Mouse (Mus musculus): Measurements from ENCODE around the gene Ctsw.

GRCm38 (mm10) chr19:5466916-5467500 is 1.3 kb downstream of the Ctsw start:
- TF ChIP-seq CTCF (IDR thresholded peaks at IDR 0.05; ENCODE audit: low read depth, low read length) (no peak), POLR2A (IDR thresholded peaks at IDR 0.05; ENCODE audit: extremely low read depth, insufficient read depth, low read length) (no peak)
